Mouse (Mus musculus) kidney, adult 2 months (tissue): ENCODE results near the gene Lsm14b.

ENCODE experiments used
- CTCF ChIP-seq: fragments of 200-500 bp; conservative IDR thresholded peaks from 2 replicates; pipeline ENCODE4 v1.5.1; 2011; ENCODE audit warnings: low read depth, mild to moderate bottlenecking, control low read depth, low read length, moderate library complexity, mixed read lengths; ENCODE audit not compliant: insufficient read depth, insufficient read length
- POLR2A ChIP-seq: fragments of 200-500 bp; IDR thresholded peaks from one replicate; pipeline ENCODE4 v1.6.1; 2011; ENCODE audit warnings: low read depth, low read length, control low read depth

DNA sequence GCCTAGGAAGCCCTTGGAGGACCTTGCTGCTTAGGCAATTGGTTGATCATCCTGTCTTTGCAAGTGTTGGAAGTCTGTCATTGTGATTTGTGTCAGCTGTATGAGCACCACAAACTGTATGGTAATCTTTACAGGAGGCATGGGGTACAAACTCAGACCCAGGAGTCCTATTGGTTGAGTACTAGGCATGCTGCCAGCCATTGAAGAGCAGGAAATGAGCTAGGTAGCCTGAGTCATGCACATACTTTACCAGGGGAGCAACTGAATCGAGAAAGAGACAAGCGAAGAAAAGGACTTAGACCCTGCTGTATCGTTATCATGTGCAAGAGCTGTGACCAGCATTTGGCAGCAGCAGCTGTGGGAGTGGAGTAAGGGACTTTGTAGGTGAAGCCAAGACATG lies 8.1 kb downstream of the Lsm14b start:
- TF ChIP-seq CTCF = no peak
- TF ChIP-seq POLR2A = no peak
